Mouse (Mus musculus) urinary bladder, adult 18-20 months (tissue): Measurements from ENCODE around the gene Nckap1l.

ENCODE experiments used
- DNase-seq, 2 experiments: peaks; one replicate each; pipeline ENCODE4 v3.0.0; 2022; ENCODE audit warnings: low spot score in 2 of 2, mixed read lengths in 2 of 2

Gene Nckap1l

DNA sequence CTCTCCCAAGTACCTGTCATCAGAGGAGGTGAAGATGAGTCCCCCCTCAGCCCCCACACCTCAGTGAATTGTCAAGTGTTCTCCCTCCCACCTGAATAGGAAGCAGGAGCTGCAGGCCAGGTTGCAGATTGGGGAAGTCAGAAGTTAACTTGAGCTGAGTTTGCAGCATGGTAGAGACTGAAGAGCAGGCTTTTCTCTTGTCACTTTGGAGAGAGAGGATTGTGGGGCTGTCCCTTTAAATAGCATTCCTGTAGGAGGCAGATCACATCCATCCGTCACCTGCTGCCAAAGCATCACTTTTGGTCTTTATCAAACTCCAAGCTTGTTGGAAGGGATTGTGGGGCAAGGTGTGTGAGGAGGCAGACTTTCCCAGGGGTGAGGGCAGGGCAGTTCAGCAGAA is 47.1 kb downstream of the Nckap1l start:
- DNase-seq = no peak

DNA sequence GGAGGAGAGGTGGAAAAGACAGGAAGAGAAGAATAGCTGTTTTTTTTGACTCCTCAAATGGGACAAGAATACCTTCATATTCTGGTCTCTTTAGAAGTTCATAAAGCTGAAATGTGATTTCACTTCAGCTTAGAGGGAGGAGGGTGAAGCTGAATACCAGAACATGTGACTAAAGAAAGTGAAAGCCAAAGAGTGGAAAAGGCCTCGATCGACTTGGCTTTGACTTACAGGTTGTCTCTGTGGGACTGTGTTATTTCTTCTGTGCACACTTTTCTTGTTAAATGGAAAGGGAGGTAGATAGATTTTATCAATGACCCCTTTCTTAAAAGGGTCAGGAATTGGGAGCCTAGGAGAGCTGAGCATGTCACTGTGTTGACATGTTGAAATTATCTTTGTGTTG is 47.6 kb downstream of the Nckap1l start:
- no peak for DNase-seq

DNA sequence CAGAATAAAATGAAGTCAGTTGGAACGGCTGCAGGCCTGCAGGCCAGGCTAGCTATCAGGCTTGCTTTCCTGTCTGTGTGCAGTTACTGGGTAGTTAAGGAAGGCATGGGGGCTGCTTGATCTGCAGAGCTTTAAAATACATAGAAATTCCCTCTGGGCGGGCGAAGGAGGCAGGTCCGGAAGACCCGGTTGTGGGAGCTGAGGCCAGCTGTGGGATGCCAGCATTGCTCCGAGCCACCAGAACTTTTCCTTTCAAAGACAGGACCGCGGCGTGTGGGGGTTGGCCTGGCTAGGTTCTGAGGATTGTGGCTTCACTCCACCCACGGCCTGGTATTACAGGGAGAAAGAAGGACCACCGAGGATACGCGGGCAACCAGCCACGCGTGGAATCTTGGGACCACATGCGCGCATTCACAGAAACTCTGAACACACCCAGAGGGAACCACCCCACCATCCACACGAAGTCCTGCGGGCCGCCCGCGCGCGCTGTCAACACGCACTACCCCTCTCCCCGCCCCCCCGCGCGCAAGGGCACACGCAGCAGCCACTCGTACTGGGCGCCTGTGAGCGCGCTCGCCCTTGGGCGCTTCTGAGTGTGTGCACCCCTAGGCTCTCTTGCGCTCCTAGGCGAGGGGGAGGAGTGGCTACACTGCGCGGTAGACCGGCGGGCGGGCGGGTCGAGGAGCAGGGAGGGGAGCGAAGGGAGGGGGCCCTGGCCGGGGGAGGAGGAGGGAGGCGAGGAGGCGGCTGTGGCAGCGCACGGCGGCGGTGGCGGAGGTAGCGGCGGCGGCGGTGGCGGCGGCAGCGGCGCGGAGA is 49.0 kb downstream of the Nckap1l start, which contains the start of gene Pde1b:
TSS of gene Pde1b (plus strand) at position 600 of the 816 bp plus-strand sequence.
- peak; percentile 20 to 37 for DNase-seq

- no peak for DNase-seq
These were observed 49.6 kb downstream of the Nckap1l start for GRCm38 (mm10) chr15:103503251-103503600.

- no peak for DNase-seq
These were observed 50.1 kb downstream of the Nckap1l start for GRCm38 (mm10) chr15:103503660-103504059.

- DNase-seq = no peak
These were observed 55.7 kb downstream of the Nckap1l start for GRCm38 (mm10) chr15:103509317-103509716.

GRCm38 (mm10) chr15:103511652-103512051 is 58.1 kb downstream of the Nckap1l start:
- no peak for DNase-seq

GRCm38 (mm10) chr15:103513621-103514031 is 60.0 kb downstream of the Nckap1l start:
- DNase-seq = no peak

GRCm38 (mm10) chr15:103514119-103514518 is 60.5 kb downstream of the Nckap1l start:
- DNase-seq = peak in 1 of 2 experiments; percentile 51

DNA sequence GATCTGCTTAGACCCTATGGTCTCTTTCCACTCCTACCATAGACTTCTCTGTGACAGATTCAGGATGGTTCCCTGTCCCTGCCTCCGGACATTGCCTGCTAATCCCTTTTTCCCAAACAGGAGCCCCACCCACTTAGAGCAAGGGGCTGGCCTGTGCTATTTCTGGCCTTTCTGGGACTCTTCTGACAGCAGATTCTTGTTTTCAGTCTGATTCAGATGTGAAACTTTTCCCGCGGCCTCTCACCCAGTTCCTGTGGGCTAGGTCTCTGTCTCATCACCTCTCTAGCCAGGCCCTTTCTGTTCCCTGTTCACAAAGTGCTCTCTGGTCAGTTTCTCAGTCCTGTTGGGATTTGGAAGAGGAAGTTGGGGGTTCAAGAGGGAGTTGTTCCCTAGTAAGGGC is 61.3 kb downstream of the Nckap1l start:
- DNase-seq = no peak

DNA sequence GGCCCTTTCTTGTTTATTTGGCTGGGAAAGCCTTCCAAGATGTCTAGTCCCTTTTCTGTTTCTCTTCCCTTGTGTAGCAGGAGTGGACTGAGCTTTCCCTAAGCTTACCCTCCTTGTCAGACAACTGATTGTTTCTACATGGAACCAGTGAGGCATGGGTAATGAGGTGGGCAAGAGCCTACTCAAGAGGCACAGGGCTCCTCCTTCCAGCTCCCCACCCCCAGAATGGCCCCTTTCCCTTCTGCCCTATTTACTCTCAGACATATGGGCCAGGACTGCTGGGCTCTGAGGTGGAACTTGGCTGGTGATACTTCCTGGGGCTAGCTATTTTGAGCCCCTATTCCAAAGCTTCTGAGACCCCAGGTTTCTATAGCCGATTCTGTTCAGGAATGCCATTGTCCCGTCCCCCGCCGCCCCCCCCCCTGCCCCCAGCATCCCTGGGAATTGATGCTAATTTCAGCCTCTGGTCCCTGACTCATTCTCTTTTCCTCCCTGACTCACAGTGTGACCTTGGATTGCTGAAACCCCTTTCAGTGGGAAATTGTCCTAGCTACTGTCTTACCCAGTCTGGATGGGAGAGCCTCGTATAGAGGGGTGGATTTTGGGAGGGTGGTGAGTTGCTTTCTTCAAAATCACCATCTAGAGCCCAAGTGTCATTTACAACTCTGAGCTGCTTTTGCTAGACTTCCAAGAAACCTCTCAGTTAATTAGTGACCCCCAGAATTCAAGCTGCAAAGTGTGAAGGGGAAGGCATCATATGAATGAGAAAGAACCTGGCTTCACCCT is 65.2 kb downstream of the Nckap1l start:
- DNase-seq = no peak

- no peak for DNase-seq
These were observed 66.1 kb downstream of the Nckap1l start for GRCm38 (mm10) chr15:103519386-103520378.

- DNase-seq = no peak
These were observed 69.0 kb downstream of the Nckap1l start for GRCm38 (mm10) chr15:103522458-103523099.

- no peak for DNase-seq
These were observed 69.6 kb downstream of the Nckap1l start for GRCm38 (mm10) chr15:103523156-103523555.

DNA sequence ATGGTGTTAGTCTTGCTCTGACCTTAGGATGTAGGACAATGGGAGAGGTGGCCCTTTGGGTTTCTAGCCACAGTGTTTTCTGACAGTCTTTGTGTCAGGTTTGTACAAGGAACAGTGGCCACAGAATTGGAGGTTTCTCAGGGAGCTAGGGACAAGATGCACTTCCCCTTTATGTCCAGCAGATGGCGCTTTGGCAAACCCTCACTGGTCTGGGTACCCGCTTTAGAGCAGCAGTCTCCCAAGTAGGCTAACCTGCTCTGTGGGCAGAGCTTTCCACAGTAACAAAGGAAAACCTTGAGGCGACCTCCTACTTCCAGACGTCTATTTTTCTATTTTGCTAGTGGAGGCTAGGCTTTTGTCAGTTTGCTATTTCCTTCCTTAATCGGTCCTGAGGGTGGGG is 76.8 kb downstream of the Nckap1l start:
- no peak for DNase-seq

- no peak for DNase-seq
These were observed 80.5 kb downstream of the Nckap1l start for GRCm38 (mm10) chr15:103534054-103534620.

GRCm38 (mm10) chr15:103535030-103535429 is 81.4 kb downstream of the Nckap1l start:
- no peak for DNase-seq

- no peak for DNase-seq
These were observed 82.2 kb downstream of the Nckap1l start for GRCm38 (mm10) chr15:103535786-103536185.

GRCm38 (mm10) chr15:103536456-103536855 is 82.9 kb downstream of the Nckap1l start:
- DNase-seq = no peak

GRCm38 (mm10) chr15:103537011-103537821 is 83.6 kb downstream of the Nckap1l start:
- no peak for DNase-seq
